Mouse (Mus musculus) hematopoietic stem cell, adult 5-6 weeks (primary cell): ENCODE data around the gene Nme7. TPM values are rescaled to one million over a fixed set of nuclear protein-coding genes. Genes with fewer than 3 reads are reported as not detected.
A peak's percentile ranks its signal among the peaks of the same experiment; 100 is the strongest.

Experiments
- ATAC-seq, 2 experiments: fragments of 125-278 bp in 1 of 2; replicated peaks in 1 of 2; 2 replicates each; pipeline ENCODE4 v1.8.0; 2016 to 2017; ENCODE audit warnings: inconsistent platforms in 2 of 2, mild to moderate bottlenecking in 2 of 2, moderate number of reproducible peaks in 2 of 2, low read depth in 1 of 2, moderate TSS enrichment in 1 of 2; ENCODE audit not compliant: low FRiP score in 2 of 2, poor library complexity in 2 of 2, severe bottlenecking in 2 of 2, insufficient read depth in 1 of 2, low TSS enrichment in 1 of 2
- total RNA-seq: library from RNA; stranded (forward); fragments of 172-1452, 232-1000 nt; gene quantifications from 2 replicates; pipeline ENCODE4 v1.2.3, GENCODE M21; 2017

Gene Nme7
- total RNA-seq, 1 experiment from 2014 or later: 46.6 TPM

GRCm38 (mm10) chr1:164366156-164367128 is 62.5 kb downstream of the Nme7 start:
- peak; percentile 80 to 87 for ATAC-seq

GRCm38 (mm10) chr1:164368152-164368551 is 64.2 kb downstream of the Nme7 start:
- ATAC-seq: no peak

DNA sequence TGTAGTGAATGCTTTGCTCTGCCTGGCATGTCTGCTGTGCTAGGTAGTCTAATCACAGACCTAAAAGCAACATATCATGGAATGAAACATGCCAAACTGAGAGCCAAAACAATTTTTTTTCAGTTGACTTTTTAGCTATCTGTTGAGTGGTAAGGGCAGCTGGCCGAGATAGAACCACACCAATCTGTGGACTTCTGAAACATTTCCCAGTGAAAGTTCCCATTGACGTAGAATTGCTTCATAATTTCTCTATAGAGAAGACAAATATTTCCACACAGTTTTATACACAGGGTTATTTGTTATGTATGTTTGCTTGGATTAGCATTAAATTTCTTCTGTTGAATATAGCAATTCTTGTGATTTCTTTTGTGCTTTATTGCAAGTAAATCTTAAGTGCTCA is 65.9 kb downstream of the Nme7 start:
- no peak for ATAC-seq

GRCm38 (mm10) chr1:164373029-164373428 is 69.1 kb downstream of the Nme7 start:
- no peak for ATAC-seq

- ATAC-seq: no peak
These were observed 70.1 kb downstream of the Nme7 start for GRCm38 (mm10) chr1:164374020-164374419.

GRCm38 (mm10) chr1:164375626-164376025 is 71.7 kb downstream of the Nme7 start:
- ATAC-seq: no peak

- ATAC-seq: no peak
These were observed 73.0 kb downstream of the Nme7 start for GRCm38 (mm10) chr1:164376761-164377487.

DNA sequence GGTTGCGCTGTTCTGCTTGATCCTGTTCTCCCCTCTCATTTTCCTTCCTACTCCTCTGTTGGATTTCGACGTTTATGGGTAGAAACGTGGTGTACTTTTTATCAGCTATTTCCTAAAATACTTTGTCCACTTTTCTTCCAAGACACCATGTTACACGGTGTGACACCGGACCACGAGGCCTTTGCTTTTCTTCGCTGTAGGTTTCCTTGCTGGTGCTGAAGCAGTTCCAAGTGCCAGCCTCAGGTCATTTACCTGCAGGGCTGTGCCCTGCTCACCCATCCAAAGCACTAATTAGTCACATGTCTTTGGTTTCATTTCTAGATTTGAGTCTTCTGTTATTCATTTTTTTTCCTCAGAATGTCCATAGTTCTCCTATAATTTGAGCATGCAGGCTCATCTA is 79.7 kb downstream of the Nme7 start:
- no peak for ATAC-seq

- ATAC-seq: no peak
These were observed 80.4 kb downstream of the Nme7 start for GRCm38 (mm10) chr1:164384354-164384753.

DNA sequence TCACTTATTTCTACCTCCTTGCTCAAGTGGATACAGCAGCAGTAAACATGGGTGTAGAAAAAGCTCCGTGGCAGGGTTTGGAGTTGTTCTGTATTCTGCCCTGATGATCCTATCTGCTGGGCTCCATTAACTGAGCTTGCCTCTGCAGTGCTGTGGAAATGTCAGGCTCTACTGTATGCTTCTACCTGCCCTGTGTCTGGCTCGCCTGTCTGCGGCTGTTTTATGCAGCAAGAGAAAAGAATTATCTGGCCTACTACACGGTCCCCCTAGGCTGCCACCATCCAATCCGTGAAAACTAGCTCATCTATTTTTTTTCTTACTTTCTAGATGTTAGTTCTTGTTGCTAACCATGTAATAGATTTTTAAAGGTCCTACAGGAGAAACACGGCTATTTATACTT is 81.1 kb downstream of the Nme7 start:
- ATAC-seq: no peak

GRCm38 (mm10) chr1:164389743-164390142 is 85.8 kb downstream of the Nme7 start:
- ATAC-seq: no peak

- no peak for ATAC-seq
These were observed 88.3 kb downstream of the Nme7 start for GRCm38 (mm10) chr1:164392176-164392575.

DNA sequence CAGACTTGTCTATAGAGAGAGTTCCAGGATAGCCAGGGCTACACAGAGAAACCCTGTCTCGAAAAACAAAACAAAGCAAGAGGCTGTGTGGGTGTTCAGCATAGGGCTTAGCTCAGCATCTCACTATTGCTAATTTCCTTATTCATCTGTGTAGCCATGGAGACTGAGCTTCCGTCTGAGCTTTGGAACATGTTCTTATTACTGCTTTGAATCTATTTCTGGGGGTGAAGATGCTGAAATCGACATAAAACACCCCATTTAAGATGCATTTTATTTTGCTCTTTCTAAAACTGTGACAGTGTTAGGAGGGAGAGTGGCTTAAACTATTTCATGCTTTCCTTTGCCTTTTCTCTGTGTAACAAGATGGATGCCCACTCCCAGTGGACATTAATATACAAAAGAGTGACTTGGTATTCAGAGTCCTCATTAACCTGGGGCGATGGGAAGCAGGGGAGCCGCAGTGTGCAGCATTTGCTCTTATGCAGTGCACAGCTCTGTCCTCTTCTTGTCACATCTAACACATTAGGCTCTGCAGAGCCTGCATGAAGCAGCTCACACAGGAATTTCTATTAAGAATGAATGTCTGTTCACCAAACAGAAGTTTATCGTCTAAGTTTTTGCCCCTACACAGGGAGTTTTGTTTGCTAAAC is 91.3 kb downstream of the Nme7 start:
- ATAC-seq: no peak

DNA sequence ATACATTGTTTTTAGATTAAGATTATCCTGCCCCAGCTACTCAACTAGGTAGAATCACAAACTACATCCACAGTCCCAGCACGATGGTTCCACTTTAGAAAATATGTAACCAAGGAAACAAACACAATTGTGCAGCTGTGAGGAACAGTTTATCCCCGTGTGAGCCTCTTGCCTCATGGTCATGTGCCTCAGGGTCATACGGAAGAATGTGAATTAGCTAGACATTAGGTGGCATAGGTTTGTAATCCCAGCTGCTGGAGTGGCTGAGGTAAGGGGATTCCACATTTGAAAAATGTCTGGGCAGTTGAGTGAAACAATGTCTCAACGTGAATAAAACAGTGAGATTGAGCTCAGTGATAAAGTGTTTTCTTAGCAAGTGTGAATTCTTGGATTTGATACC is 93.8 kb downstream of the Nme7 start:
- ATAC-seq: no peak

- ATAC-seq: no peak
These were observed 95.7 kb downstream of the Nme7 start for GRCm38 (mm10) chr1:164399578-164399977.

DNA sequence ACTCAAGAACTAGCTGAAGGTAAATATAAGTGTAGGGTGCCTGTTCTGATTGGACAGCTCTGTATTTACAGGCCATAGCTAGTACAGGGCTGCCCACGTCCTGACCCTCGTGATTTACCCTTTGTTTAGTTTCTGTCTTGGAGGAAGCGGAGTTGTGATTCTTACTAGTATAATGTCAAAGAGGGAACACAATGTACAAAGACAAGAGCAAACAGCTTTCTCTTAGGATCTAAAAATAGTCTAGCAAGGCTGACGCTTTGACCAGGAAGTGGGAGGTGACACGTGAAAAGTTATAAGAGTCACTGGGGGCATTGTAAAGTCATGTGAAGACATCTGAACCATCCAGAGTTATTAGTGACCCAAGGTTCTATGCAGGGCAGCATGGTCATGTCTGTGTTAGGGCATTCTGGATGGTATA is 101.5 kb downstream of the Nme7 start:
- ATAC-seq: no peak

- ATAC-seq: no peak
These were observed 102.6 kb downstream of the Nme7 start for GRCm38 (mm10) chr1:164406506-164406905.

GRCm38 (mm10) chr1:164408655-164409054 is 104.7 kb downstream of the Nme7 start:
- ATAC-seq: no peak
